Mouse (Mus musculus) cerebellum, adult 2 months (tissue): ENCODE measurements at regions not wholly inside any gene's neighbourhood (a gene's known extent, or its start where the extent isn't known, plus 50 kb on each side); places are given as distances from the start of the nearest gene placed in this dataset.

ENCODE experiments used
- CTCF ChIP-seq: fragments of 200-500 bp; IDR thresholded peaks from 2 replicates; pipeline ENCODE4 v1.5.1; 2011; ENCODE audit warnings: low read depth, mild to moderate bottlenecking, control low read depth, low read length, moderate library complexity, borderline replicate concordance; ENCODE audit not compliant: insufficient read depth
- POLR2A ChIP-seq: fragments of 200-500 bp; IDR thresholded peaks from 2 replicates; pipeline ENCODE4 v1.6.1; 2011; ENCODE audit warnings: low read length, control low read depth, borderline replicate concordance; ENCODE audit not compliant: insufficient read depth

- no peak for TF ChIP-seq POLR2A
- TF ChIP-seq CTCF: peak; percentile 96
Observed at GRCm38 (mm10) chr5:24266344-24267295, 84.8 kb downstream of the Kcnh2 start.
